Mouse (Mus musculus) kidney, adult 2 months (tissue): ENCODE results near the gene Mia. TPM values are rescaled to one million over a fixed set of nuclear protein-coding genes. Genes with fewer than 3 reads are reported as not detected.

ENCODE experiments used
- DNase-seq: peaks from one replicate; pipeline ENCODE4 v3.0.0; 2021
- H3K27ac ChIP-seq: fragments of 200-500 bp; 2 replicates; pipeline ENCODE4 v1.5.1; 2012; ENCODE audit warnings: low read depth, low read length, control low read depth, inconsistent platforms; ENCODE audit not compliant: insufficient read depth
- H3K27me3 ChIP-seq: fragments of 200-500 bp; replicated peaks from 2 replicates; pipeline ENCODE4 v1.6.1; 2012; ENCODE audit warnings: mild to moderate bottlenecking, moderate library complexity, low read length, inconsistent platforms; ENCODE audit not compliant: control insufficient read depth, insufficient read depth
- H3K36me3 ChIP-seq: fragments of 200-500 bp; 2 replicates; pipeline ENCODE4 v1.6.1; 2012; ENCODE audit warnings: mild to moderate bottlenecking, moderate library complexity, low read length, inconsistent platforms; ENCODE audit not compliant: control insufficient read depth, insufficient read depth
- H3K4me1 ChIP-seq: fragments of 200-500 bp; 2 replicates; pipeline ENCODE4 v1.6.1; 2011; ENCODE audit warnings: low read length; ENCODE audit not compliant: control insufficient read depth, insufficient read depth
- H3K4me3 ChIP-seq: fragments of 200-500 bp; 2 replicates; pipeline ENCODE4 v1.5.1; 2011; ENCODE audit warnings: mild to moderate bottlenecking, low read depth, low read length, control low read depth; ENCODE audit not compliant: insufficient read depth
- CTCF ChIP-seq: fragments of 200-500 bp; conservative IDR thresholded peaks from 2 replicates; pipeline ENCODE4 v1.5.1; 2011; ENCODE audit warnings: low read depth, mild to moderate bottlenecking, control low read depth, low read length, moderate library complexity, mixed read lengths; ENCODE audit not compliant: insufficient read depth, insufficient read length
- POLR2A ChIP-seq: fragments of 200-500 bp; IDR thresholded peaks from one replicate; pipeline ENCODE4 v1.6.1; 2011; ENCODE audit warnings: low read depth, low read length, control low read depth
- WGBS: fragments of 180-500 bp; shearing (Covaris S2); methylation state at CpG from one replicate; pipeline ENCODE4 v1.1.7; 2018; 5-methylcytosine and 5-hydroxymethylcytosine counted together
- polyA plus RNA-seq: library from polyadenylated mRNA; depleted of rRNA; stranded (reverse); fragments of >200 nt; gene quantifications from 2 replicates; pipeline ENCODE4 v1.2.3, GENCODE M21; 2012; rRNA removed

The Mia gene
- polyA plus RNA-seq, result 6.4 and 7.7 TPM in 2 replicates

DNA sequence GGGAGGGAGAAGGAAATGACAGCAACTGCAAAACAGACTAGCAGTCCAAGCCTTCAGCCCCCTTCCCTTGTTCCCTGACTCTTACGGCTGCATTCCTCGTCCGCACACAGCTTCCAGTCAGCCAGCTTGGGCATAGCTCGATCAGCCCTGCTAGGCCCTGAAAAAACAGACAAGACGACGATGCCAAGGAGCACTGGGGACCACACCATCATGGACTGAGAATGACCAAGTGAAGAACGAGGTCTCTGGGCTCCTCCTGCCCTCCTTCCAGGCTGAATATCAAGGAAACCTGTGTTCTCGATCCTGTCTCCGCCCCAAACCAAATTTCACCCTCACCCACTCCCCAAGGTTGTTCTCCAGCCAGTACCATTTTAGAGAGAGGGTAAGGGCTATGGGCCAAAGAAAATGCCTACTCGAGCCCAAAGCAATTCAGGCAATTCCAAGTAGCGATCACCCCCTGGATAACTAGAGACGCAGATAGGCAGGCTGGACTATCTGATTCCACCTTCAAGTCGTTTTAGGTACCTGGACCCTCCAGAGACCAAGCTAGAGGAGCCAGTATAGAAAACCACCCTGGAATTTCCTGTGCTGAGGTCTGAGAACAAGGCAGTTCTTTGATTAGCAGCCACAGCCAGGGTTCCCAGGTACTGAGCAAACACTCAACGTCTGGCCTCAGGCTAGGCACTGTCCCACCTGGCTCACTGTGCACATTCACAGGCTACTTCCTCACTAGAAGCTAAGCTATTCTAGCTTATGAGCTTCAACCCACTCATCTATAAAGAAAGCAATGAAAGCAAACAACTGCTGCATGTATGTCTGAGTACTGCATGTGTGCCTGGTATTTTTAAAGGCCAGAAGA lies at the start of gene Mia, which contains the start of gene Gm21983:
Gene Mia, minus strand, starts transcription at position 321 of the 859 bp plus-strand sequence.
Gene Gm21983, minus strand, starts transcription at position 250 of the 859 bp plus-strand sequence.
- Histone ChIP-seq H3K4me1 (peaks cover 13% of the 10 kb centered on the region), H3K4me3 (no peak within 1 kb of the TSS), H3K36me3 (no peaks in the 10 kb centered on the region; the same call in 1 of the 2 replicates), H3K27ac (peak within 1 kb of the TSS; percentile 43), H3K27me3 (no peaks in the 10 kb centered on the region)
- no peak for DNase-seq
- WGBS, result 67% methylated on average over 14 of the region's 14 CpGs
- no peak for TF ChIP-seq CTCF
- no peak for TF ChIP-seq POLR2A

DNA sequence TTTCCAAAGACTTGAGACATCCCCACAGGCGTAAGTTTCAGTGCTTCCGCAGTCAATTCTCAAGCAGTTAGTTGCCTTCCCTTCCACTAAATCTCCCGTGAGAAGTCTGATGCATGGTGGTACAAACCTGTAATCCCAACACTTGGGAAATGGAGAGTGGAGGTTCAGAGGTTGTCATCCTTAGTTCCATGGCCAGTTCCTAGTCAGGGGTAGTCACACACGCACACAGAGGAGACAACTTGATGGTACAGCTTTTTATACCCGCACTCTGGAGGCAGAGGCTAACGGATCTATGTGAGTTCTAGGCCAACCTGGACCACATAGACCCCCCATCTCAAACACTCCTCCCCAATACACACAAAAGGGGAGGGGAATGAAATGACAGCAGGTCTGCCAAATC lies 47.9 kb upstream of the Mia start:
- H3K27me3 ChIP-seq, result no peaks in the 10 kb centered on the region
- peaks cover 21% of the 10 kb centered on the region for H3K4me1 ChIP-seq
- no peaks in the 10 kb centered on the region for H3K36me3 ChIP-seq
- H3K4me3 ChIP-seq, result peak overlapping the region; percentile 72
- H3K27ac ChIP-seq, result peak overlapping the region; percentile 80
- TF ChIP-seq CTCF (no peak), POLR2A (no peak)
- 16% methylated on average over 6 of the region's 6 CpGs for WGBS
- DNase-seq, result no peak

DNA sequence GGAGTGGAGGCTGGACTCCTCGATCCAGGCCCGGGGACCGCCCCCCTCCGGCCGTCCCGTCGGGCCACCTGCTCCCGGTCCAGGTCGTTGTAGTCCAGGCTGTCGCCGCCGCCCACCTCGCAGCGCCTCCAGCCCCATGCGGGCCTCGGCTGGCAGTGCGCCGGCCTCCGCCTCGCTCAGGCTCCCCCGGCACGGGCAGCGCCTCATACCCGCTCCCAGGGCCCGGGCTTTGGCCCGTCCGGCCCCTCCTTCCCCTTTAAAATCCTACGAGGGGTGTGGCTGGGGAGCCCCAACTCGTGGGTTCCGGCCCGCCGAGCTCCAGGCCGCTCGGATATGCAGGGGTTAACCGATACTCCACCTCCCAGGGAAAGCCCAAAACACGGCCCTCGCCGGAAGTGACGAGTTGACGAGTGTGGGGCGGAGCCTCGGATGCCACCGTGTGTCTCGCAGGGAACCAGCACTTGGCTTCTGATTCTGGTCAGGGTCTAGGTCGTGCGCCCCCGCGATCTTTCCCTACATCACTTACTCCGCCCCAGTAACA lies 47.4 kb upstream of the Mia start, which contains the start of gene Itpkc:
Gene Itpkc, minus strand, starts transcription at position 381 of the 541 bp plus-strand sequence.
- Histone ChIP-seq H3K27me3 (no peaks in the 10 kb centered on the region), H3K27ac (peak within 1 kb of the TSS; percentile 80), H3K4me1 (peaks cover 16% of the 10 kb centered on the region), H3K36me3 (no peaks in the 10 kb centered on the region), H3K4me3 (peak within 1 kb of the TSS; percentile 72)
- DNase-seq, result peak; percentile 96
- TF ChIP-seq CTCF (0 out of 2 replicates have a peak, but pooled peaks have one; percentile 12), POLR2A (peak; percentile 94)
- WGBS, result under 1% methylated on average over 48 of the region's 49 CpGs

DNA sequence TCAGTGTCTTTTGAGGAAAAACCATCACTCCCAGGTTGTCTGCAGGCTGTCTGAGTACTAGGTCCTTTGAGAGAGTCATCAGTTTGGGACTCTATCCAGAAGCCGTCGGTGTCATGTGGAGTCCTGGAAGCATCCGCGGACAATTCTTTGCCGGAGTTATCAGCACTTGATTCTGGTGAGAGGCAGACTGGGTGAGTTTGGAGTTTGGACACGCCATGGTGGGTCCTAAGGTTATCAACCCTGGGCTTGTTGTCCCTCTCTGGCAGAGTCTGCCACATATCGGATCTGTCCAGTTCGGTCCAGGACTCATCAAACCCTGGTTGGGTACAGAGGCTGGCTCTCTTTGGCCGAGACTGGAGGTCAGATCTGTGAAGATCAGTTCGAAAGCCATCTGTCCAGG lies 46.7 kb upstream of the Mia start:
- Histone ChIP-seq H3K27me3 (no peaks in the 10 kb centered on the region), H3K4me1 (peaks cover 15% of the 10 kb centered on the region), H3K4me3 (peak overlapping the region; percentile 72), H3K27ac (peak overlapping the region; percentile 19), H3K36me3 (no peaks in the 10 kb centered on the region)
- DNase-seq, result no peak
- WGBS, result 2% methylated on average over 10 of the region's 10 CpGs
- no peak for TF ChIP-seq POLR2A
- TF ChIP-seq CTCF, result no peak

DNA sequence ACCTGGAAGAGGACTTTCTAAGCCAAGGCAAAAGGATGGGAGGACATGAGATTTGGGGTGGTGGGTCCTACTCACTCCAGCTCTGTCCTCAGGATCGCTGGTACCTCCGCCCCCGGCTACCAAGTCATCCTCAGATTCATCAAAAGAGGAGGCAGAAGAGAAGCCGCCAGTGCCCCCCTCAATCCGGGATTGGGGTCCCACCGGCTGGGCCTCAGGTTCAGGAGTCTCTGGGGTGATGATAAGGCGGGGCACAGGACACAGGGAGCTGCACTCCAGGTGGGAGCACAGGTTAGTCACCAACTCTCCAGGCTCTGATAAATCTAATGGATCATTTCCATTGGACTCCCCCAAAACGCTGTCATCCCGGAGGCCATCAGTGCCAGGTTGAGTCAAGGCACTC lies 46.3 kb upstream of the Mia start:
- no peak for DNase-seq
- Histone ChIP-seq H3K4me1 (peaks cover 15% of the 10 kb centered on the region), H3K27ac (no peak overlapping the region), H3K36me3 (no peaks in the 10 kb centered on the region), H3K4me3 (peak overlapping the region; percentile 72), H3K27me3 (no peaks in the 10 kb centered on the region)
- TF ChIP-seq CTCF, result no peak
- no peak for TF ChIP-seq POLR2A
- WGBS, result 35% methylated on average over 9 of the region's 9 CpGs

DNA sequence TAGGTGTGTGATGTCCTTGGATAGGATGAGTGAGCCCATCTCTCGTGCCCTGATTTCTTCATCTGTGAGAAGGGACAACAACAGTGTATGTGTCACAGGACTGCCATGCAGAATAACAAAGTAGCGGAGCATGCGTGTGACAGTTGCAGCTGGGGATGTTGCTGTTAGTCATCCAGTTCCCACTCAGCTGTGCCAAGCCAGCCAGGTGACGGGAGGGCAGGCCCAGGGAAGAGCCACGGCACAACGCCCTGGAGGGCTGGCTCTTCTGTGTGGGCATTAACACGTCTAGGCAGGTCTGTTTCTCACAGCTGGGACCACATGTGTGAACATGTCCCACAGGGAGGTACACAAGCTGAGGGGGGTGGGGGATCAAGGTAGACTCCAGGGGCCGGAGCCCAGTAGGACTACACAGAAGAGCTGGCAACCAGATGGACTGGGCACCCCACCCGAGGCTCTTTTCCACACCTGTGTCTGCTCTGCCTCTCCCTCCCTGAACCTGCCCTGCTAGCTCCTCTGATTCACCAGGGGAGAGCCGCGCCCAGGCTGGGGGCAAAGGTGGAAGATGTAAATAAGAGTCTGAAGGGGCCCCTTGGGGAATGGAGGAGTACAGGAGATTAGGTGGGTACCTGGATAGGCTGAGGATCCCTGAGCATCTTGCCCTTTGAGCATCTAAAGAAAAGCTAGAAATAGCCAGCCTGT lies 44.1 kb upstream of the Mia start:
- Histone ChIP-seq H3K4me3 (no peak overlapping the region), H3K27me3 (no peaks in the 10 kb centered on the region), H3K4me1 (peaks cover 15% of the 10 kb centered on the region), H3K36me3 (no peaks in the 10 kb centered on the region), H3K27ac (no peak overlapping the region)
- TF ChIP-seq CTCF, result no peak
- no peak for TF ChIP-seq POLR2A
- WGBS, result 69% methylated on average over 11 of the region's 11 CpGs
- no peak for DNase-seq

DNA sequence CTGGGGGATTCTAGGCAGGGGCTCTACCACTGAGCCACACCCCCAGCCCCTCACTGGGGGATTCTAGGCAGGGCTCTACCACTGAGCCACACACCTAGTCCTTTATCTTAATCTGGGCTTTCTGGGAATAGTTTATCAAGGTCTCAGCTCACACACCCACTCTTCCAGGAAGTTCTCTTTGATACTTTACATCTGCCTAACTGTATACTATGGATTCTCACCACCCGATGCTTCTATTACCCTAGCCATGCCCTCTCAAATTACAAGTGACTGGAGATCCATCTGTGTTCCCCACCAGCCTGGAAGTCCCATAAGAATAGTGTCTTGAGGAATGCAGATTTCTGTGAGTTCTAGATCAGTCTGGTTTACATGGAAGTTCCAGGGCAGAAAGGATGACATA lies 41.6 kb upstream of the Mia start:
- WGBS, result 74% methylated on average over 1 of the region's 1 CpGs
- peaks cover 15% of the 10 kb centered on the region for H3K4me1 ChIP-seq
- DNase-seq, result no peak
- no peak overlapping the region for H3K27ac ChIP-seq
- no peak overlapping the region for H3K4me3 ChIP-seq
- H3K27me3 ChIP-seq, result no peaks in the 10 kb centered on the region
- TF ChIP-seq POLR2A, result no peak
- TF ChIP-seq CTCF, result no peak
- H3K36me3 ChIP-seq, result no peaks in the 10 kb centered on the region
